Mouse (Mus musculus): ENCODE measurements around the gene Tuba1a. TPM values are rescaled to one million over a fixed set of nuclear protein-coding genes. Genes with fewer than 3 reads are reported as not detected.

Tuba1a gene
- total and polyA plus RNA-seq, 3 experiments = 153 to 533 (median 254) TPM

GRCm38 (mm10) chr15:98948382-98948781, 5.1 kb downstream of the Tuba1a start:
- no peak for DNase-seq (ENCODE audit: extremely low read depth)
- peaks cover 6% of the 10 kb centered on the region; the same call in 1 of the 2 replicates for H3K79me2 ChIP-seq (replicated peaks; ENCODE audit: control insufficient read depth, extremely low read depth, insufficient read depth, poor library complexity, severe bottlenecking)
- H3K4me3 ChIP-seq (replicated peaks in 1 of 3; ENCODE audit: low read depth in 2 of 3, low read length in 2 of 3, poor library complexity in 1 of 3) = no peak overlapping the region
- in situ Hi-C loops (cut with MboI; ENCODE audit: low pct_ligation_motif_present, low pct_unique_long_range_greater_than_20kb, low sequenced_read_pairs) (loop anchor here (25.0 kb wide), 2 partner anchors 1286 to 1361 kb away; no protein-coding TSS in a partner anchor), dilution Hi-C loops (cut with MboI; ENCODE audit: extremely low pct_ligation_motif_present, extremely low pct_unique_long_range_greater_than_20kb, low sequenced_read_pairs) (no loop called here)
- no peaks in the 10 kb centered on the region for H3K27me3 ChIP-seq (replicated peaks)
- H3K9me3 ChIP-seq (replicated peaks; ENCODE audit: low read length) = no peaks in the 10 kb centered on the region
- H3K4me1 ChIP-seq (ENCODE audit: control insufficient read depth in 1 of 2, insufficient read depth in 2 of 2) = peaks cover 3 to 8% of the 10 kb centered on the region in 2 experiments; a peak in 3 of 4 replicates
- H3K36me3 ChIP-seq (replicated peaks in 1 of 2; ENCODE audit: control insufficient read depth in 1 of 2, insufficient read depth in 1 of 2, low read length in 1 of 2) = peaks cover 8 to 27% of the 10 kb centered on the region in 2 experiments
- no peak overlapping the region for H3K27ac ChIP-seq (ENCODE audit: insufficient read depth, low read depth)
- no peak overlapping the region for H3K9ac ChIP-seq (ENCODE audit: insufficient read depth, low read depth)
- TF ChIP-seq MAFK (IDR thresholded peaks at IDR 0.05; ENCODE audit: insufficient replicate concordance, low read length) (no peak), USF2 (conservative IDR thresholded peaks at IDR 0.05; ENCODE audit: low read depth, low read length) (no peak), JUND (conservative IDR thresholded peaks at IDR 0.05; ENCODE audit: low read depth, low read length) (no peak), JUN (IDR thresholded peaks at IDR 0.05; ENCODE audit: insufficient read depth, low read depth, low read length) (no peak), CHD1 (IDR thresholded peaks at IDR 0.05; ENCODE audit: low read depth, low read length) (no peak), HCFC1 (IDR thresholded peaks at IDR 0.05; ENCODE audit: low read depth, low read length) (no peak), IRF4 (IDR thresholded peaks at IDR 0.05; ENCODE audit: low read depth, low read length) (no peak), TCF12 (IDR thresholded peaks at IDR 0.05; ENCODE audit: low read depth, low read length) (no peak), KAT2A (IDR thresholded peaks at IDR 0.05; ENCODE audit: insufficient replicate concordance, low read length) (no peak), MAX (IDR thresholded peaks at IDR 0.05; ENCODE audit: low read length) (no peak), PAX5 (IDR thresholded peaks at IDR 0.05; ENCODE audit: low read length) (no peak), EP300 (IDR thresholded peaks at IDR 0.05; ENCODE audit: low read length) (no peak), TBP (conservative IDR thresholded peaks at IDR 0.05; ENCODE audit: low read depth, low read length) (no peak), ETS1 (conservative IDR thresholded peaks at IDR 0.05; ENCODE audit: low read depth, low read length) (no peak), ELF1 (IDR thresholded peaks at IDR 0.05; ENCODE audit: low read depth, low read length) (no peak), ZMIZ1 (IDR thresholded peaks at IDR 0.05; ENCODE audit: low read depth, low read length) (no peak)
- no peak overlapping the region for H3K4me2 ChIP-seq (ENCODE audit: insufficient read depth, low read depth, poor library complexity, severe bottlenecking)

- H3K9me3 ChIP-seq (replicated peaks; ENCODE audit: low read length) = no peaks in the 10 kb centered on the region
- no peaks in the 10 kb centered on the region for H3K27me3 ChIP-seq (replicated peaks)
- no peak overlapping the region for H3K4me2 ChIP-seq (ENCODE audit: insufficient read depth, low read depth, poor library complexity, severe bottlenecking)
- peaks cover 3 to 8% of the 10 kb centered on the region in 2 experiments; a peak in 3 of 4 replicates for H3K4me1 ChIP-seq (ENCODE audit: control insufficient read depth in 1 of 2, insufficient read depth in 2 of 2)
- in situ Hi-C loops (cut with MboI; ENCODE audit: low pct_ligation_motif_present, low pct_unique_long_range_greater_than_20kb, low sequenced_read_pairs) = loop anchor here (25.0 kb wide), 2 partner anchors 1286 to 1361 kb away; no protein-coding TSS in a partner anchor
- DNase-seq (ENCODE audit: extremely low read depth) = no peak
- no peak overlapping the region for H3K9ac ChIP-seq (ENCODE audit: insufficient read depth, low read depth)
- TF ChIP-seq JUN (IDR thresholded peaks at IDR 0.05; ENCODE audit: insufficient read depth, low read depth, low read length) = no peak
- no peak for TF ChIP-seq PAX5 (IDR thresholded peaks at IDR 0.05; ENCODE audit: low read length)
- TF ChIP-seq RAD21 (IDR thresholded peaks at IDR 0.05; ENCODE audit: low read depth, low read length) = no peak
- H3K4me3 ChIP-seq (replicated peaks in 1 of 3; ENCODE audit: low read depth in 2 of 3, low read length in 2 of 3, poor library complexity in 1 of 3) = no peak overlapping the region
- dilution Hi-C loops (cut with MboI; ENCODE audit: extremely low pct_ligation_motif_present, extremely low pct_unique_long_range_greater_than_20kb, low sequenced_read_pairs) = no loop called here
- H3K36me3 ChIP-seq (replicated peaks in 1 of 2; ENCODE audit: control insufficient read depth in 1 of 2, insufficient read depth in 1 of 2, low read length in 1 of 2) = peaks cover 8 to 27% of the 10 kb centered on the region in 2 experiments
- peaks cover 6% of the 10 kb centered on the region; the same call in 1 of the 2 replicates for H3K79me2 ChIP-seq (replicated peaks; ENCODE audit: control insufficient read depth, extremely low read depth, insufficient read depth, poor library complexity, severe bottlenecking)
- no peak overlapping the region for H3K27ac ChIP-seq (ENCODE audit: insufficient read depth, low read depth)
Observed at GRCm38 (mm10) chr15:98947884-98948283, 5.6 kb downstream of the Tuba1a start.

Data from CH12.LX (cell line).